Comparison of ENCODE assay signal across 7 mouse cellular contexts in the genomic region with DNA sequence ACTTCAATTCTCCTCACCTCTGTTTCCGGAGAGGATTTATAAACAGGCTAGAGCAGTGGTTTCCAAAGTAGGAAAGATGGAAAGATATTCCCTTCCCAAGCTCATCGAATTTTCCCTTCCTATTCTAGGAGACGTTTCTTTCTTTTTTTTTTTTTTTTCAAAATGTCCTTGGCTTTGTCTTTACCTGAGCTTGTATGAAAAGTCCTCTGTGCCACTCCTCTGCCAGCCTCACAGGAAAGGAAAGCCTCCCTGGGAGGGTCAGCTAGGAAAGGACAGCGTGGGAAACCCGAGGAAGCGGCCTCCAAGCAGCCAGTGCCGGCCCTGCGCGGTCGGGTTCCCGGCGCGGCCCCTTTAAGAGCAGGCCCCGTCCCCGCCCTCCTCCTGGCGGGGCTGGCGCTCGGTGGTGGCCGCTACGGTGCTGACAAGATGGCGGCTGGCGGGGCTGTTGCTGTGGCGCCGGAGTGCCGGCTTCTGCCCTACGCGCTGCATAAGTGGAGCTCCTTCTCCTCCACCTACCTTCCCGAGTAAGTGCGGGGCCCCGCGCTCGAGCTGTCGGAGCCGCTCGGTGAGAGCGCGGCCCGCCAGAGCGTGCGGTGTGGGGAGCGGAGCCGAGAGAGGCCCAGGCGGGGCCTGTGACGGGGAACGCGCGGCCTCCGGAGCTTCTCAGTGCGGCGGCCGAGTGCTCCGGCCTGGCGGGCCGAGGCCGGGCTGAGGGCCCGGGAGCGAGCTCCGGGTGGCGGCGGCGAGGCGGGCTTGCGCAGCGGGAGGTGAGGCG. TPM values are rescaled to one million over a fixed set of nuclear protein-coding genes. Genes with fewer than 3 reads are reported as not detected.
DNase-seq lines count a peak whose midpoint lies in the region; ATAC-seq and TF ChIP-seq lines count a peak whose summit lies in the region.

Mkln1 (plus strand) TSS at position 305 of the 775 bp plus-strand sequence.

- H3K9ac ChIP-seq in embryonic facial prominence, embryonic 13.5 days, result peak within 1 kb of the TSS; percentile 99
- peak within 1 kb of the TSS; percentile 89 for H3K9ac ChIP-seq in heart, adult 2 months (ENCODE audit: low read depth, low read length)
- peak within 1 kb of the TSS; percentile 98 for H3K9ac ChIP-seq in limb, embryonic 13.5 days
- H3K9ac ChIP-seq in midbrain, embryonic 16.5 days (ENCODE audit: low read depth, low read length), result peak within 1 kb of the TSS; percentile 97

- no peaks in the 10 kb centered on the region for H3K27me3 ChIP-seq in embryonic facial prominence, embryonic 13.5 days
- no peaks in the 10 kb centered on the region for H3K27me3 ChIP-seq in heart, adult 2 months (ENCODE audit: control insufficient read depth, insufficient read depth, low read length)
- no peaks in the 10 kb centered on the region for H3K27me3 ChIP-seq in limb, embryonic 13.5 days
- H3K27me3 ChIP-seq in midbrain, embryonic 16.5 days (ENCODE audit: control insufficient read depth, insufficient read depth, low read depth, low read length), result no peaks in the 10 kb centered on the region

- peak within 1 kb of the TSS; percentile 97 for H3K27ac ChIP-seq in embryonic facial prominence, embryonic 13.5 days
- peak within 1 kb of the TSS; percentile 97 for H3K27ac ChIP-seq in heart, adult 2 months
- peak within 1 kb of the TSS; percentile 96 for H3K27ac ChIP-seq in limb, embryonic 13.5 days
- peak within 1 kb of the TSS; percentile 94 for H3K27ac ChIP-seq in midbrain, embryonic 16.5 days (ENCODE audit: low read length)

- no peak for TF ChIP-seq EP300 in heart, adult 2 months (IDR thresholded peaks at IDR 0.05; ENCODE audit: insufficient read depth, low read depth, low read length)

- H3K9me3 ChIP-seq in embryonic facial prominence, embryonic 13.5 days, result no peaks in the 10 kb centered on the region
- no peaks in the 10 kb centered on the region for H3K9me3 ChIP-seq in limb, embryonic 13.5 days
- no peaks in the 10 kb centered on the region for H3K9me3 ChIP-seq in midbrain, embryonic 16.5 days (replicated peaks; ENCODE audit: control insufficient read depth, low read length, poor library complexity, severe bottlenecking)

- peak within 1 kb of the TSS; percentile 97 for H3K4me3 ChIP-seq in embryonic facial prominence, embryonic 13.5 days
- peak within 1 kb of the TSS; percentile 64 for H3K4me3 ChIP-seq in heart, adult 2 months
- H3K4me3 ChIP-seq in limb, embryonic 13.5 days, result peak within 1 kb of the TSS; percentile 96
- peak within 1 kb of the TSS; percentile 83 for H3K4me3 ChIP-seq in midbrain, embryonic 16.5 days (ENCODE audit: low read depth, low read length)

- intact Hi-C loops in heart, adult 2 months (cut with DNase I), result loop anchor here (2.0 to 5.0 kb wide), 3 partner anchors 28 to 176 kb away; no protein-coding TSS in a partner anchor

- TF ChIP-seq CTCF in heart, adult 2 months (IDR thresholded peaks at IDR 0.05), result 0 out of 2 replicates have a peak, but pooled peaks have one; percentile 14

- peak; percentile 90 for ATAC-seq in embryonic facial prominence, embryonic 13.5 days (ENCODE audit: insufficient number of reproducible peaks, insufficient read depth, low FRiP score, low TSS enrichment, low read depth)
- ATAC-seq in limb, embryonic 13.5 days (ENCODE audit: low FRiP score, low read depth), result peak; percentile 96
- peak; percentile 99 for ATAC-seq in midbrain, embryonic 16.5 days

- H3K36me3 ChIP-seq in embryonic facial prominence, embryonic 13.5 days, result no peaks in the 10 kb centered on the region
- peaks cover 16% of the 10 kb centered on the region for H3K36me3 ChIP-seq in heart, adult 2 months (ENCODE audit: control insufficient read depth, insufficient read depth, low read length)
- H3K36me3 ChIP-seq in limb, embryonic 13.5 days, result no peaks in the 10 kb centered on the region
- H3K36me3 ChIP-seq in midbrain, embryonic 16.5 days (ENCODE audit: control insufficient read depth, insufficient read depth, low read length), result no peaks in the 10 kb centered on the region

- peaks cover 29% of the 10 kb centered on the region for H3K4me1 ChIP-seq in embryonic facial prominence, embryonic 13.5 days
- H3K4me1 ChIP-seq in heart, adult 2 months (ENCODE audit: control insufficient read depth, insufficient read depth, low read length), result peaks cover 13% of the 10 kb centered on the region
- peaks cover 31% of the 10 kb centered on the region for H3K4me1 ChIP-seq in limb, embryonic 13.5 days
- peaks cover 36% of the 10 kb centered on the region for H3K4me1 ChIP-seq in midbrain, embryonic 16.5 days (ENCODE audit: control insufficient read depth, insufficient read depth, low read length)

- under 1% methylated on average over 61 of the region's 65 CpGs for WGBS in embryonic facial prominence, embryonic 13.5 days
- WGBS in heart, adult 2 months, result under 1% methylated on average over 65 of the region's 65 CpGs
- WGBS in limb, embryonic 13.5 days, result under 1% methylated on average over 65 of the region's 65 CpGs
- under 1% methylated on average over 60 of the region's 65 CpGs for WGBS in midbrain, embryonic 16.5 days

- H3K79me2 ChIP-seq in heart, adult 2 months (replicated peaks; ENCODE audit: control insufficient read depth, insufficient read depth, low read length), result peaks cover 6% of the 10 kb centered on the region

- DNase-seq in adrenal gland, postnatal 36 days, result peak; percentile 94 to 97
- peak; percentile 94 to 95 for DNase-seq in heart, adult 2 months
- peak; percentile 89 to 90 for DNase-seq in kidney, adult 8-10 months
- DNase-seq in spleen, postnatal 10 days (ENCODE audit: low spot score in 2 of 2), result peak; percentile 91

- peak; percentile 60; the same call in 1 of the 2 replicates for TF ChIP-seq POLR2A in heart, adult 2 months (IDR thresholded peaks at IDR 0.05; ENCODE audit: insufficient read depth, low read depth, low read length)

- H3K4me2 ChIP-seq in embryonic facial prominence, embryonic 13.5 days, result peak within 1 kb of the TSS; percentile 86
- peak within 1 kb of the TSS; percentile 97 for H3K4me2 ChIP-seq in limb, embryonic 13.5 days (replicated peaks)
- peak within 1 kb of the TSS; percentile 84 for H3K4me2 ChIP-seq in midbrain, embryonic 16.5 days (ENCODE audit: low read length)

RNA-seq across cellular contexts. Expression of gene Mkln1, which starts in this region (rescaled TPM):
- 100 to 1,000 TPM; 182 to 208 TPM for total RNA-seq in adrenal gland, postnatal 36 days (2021)
- polyA plus RNA-seq in embryonic facial prominence, embryonic 13.5 days (2015; fragmentation: Nextera tagmentation; extraction: Ambion mirVana), result 189 and 193 TPM in 2 replicates
- 100 to 1,000 TPM; 148 to 157 TPM for total RNA-seq in heart, adult 2 months (2021)
- 52.5 and 94.8 TPM in 2 replicates for polyA plus RNA-seq in heart, adult 2 months (2012; rRNA removed)
- 188 and 194 TPM in 2 replicates for polyA plus RNA-seq in limb, embryonic 13.5 days (2015; fragmentation: Nextera tagmentation; extraction: Ambion mirVana)
- 128 TPM in 2 replicates for polyA plus RNA-seq in midbrain, embryonic 16.5 days (2015; fragmentation: Nextera tagmentation; extraction: Ambion mirVana)

Comparison
In these comparisons a context has a peak if more than half of its experiments do, and no peak if none do; other contexts are left out.
1. Peak in every context shown above with its lines: DNase-seq, ATAC-seq, H3K4me3 ChIP-seq and H3K27ac ChIP-seq.